Mouse (Mus musculus) ovary, postnatal 14 days (tissue): ENCODE data around the gene Sc5d.

Experiments used
- DNase-seq: peaks from one replicate; pipeline ENCODE4 v3.0.0; 2022; ENCODE audit warnings: low spot score

The Sc5d gene

DNA sequence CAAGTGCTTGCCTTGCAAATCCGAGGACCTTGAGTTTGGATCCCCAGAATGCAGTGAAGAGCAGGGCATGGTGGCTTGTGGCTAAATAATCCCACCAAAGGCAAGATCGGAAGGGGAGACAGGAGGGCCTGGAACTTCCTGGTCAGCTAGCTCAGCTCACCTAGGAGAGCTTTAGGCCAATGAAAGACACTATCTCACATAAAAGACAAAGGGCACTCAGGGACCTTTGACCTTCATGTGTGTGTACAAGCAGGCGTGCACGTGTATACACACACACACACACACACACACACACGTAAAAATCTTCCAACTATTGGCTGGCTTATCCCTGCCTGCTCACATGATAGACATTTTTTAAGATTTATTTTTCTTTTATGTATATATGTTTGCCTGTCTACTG, 3.6 kb downstream of the Sc5d start:
- DNase-seq, result no peak

GRCm38 (mm10) chr9:42249112-42249511, 14.9 kb downstream of the Sc5d start:
- no peak for DNase-seq

DNA sequence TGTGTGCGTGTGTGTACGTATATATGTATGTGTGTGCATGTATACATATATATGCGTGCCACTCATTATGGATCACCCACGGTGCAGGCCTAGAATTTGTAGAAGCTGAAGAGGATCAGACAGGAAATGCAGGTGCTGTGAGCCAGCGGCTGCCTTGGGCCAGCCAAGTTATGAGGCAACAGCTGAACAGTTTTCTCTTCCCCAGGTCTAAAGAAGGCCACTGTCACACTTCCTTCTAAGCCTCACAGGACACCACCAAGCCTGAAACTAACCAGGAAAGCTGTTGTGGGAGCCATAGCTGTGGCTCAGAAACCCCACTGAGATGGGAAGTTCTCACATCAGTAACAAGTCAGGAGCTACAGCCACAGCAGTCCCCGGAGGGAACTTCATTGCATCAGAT, 17.4 kb downstream of the Sc5d start:
- no peak for DNase-seq

GRCm38 (mm10) chr9:42244173-42244572, 19.9 kb downstream of the Sc5d start:
- no peak for DNase-seq

DNA sequence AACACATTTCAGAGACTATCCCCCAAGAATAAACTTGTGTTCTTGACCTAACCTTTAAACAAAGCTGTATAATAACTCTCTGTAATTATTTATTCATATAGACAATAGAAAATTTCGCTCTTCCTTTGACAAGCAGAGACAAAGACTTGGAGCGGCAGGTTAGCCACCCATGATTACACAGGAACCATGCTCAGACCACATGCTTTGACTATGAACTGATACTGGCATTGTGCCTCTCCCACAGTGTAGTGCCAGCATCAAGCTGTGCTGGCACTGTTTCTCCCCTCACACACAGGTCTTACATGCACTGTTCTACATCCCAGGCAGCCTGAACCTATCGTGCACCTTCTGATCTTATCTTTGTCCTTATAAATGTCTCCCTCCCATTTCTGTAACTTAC, 23.0 kb downstream of the Sc5d start:
- no peak for DNase-seq

GRCm38 (mm10) chr9:42240583-42240992, 23.5 kb downstream of the Sc5d start:
- DNase-seq, result peak; percentile 37

DNA sequence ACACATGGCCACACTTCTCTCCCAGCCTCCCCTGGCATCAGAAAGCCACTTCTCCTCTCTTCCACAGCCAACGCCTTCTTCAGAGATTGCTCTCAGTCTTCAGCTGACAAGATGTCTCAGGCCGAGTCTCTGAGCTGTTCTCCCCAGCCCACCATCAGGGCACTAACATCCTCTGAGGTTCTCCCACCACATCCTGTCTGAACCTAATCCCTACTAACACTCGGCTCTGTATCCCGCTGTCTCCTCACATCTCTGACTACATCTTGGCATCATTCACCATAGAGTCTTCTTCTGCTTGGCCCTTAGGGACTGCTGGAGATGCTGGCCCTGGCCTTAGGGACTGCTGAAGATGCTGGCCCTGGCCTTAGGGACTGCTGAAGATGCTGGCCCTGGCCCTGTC, 25.2 kb downstream of the Sc5d start:
- no peak for DNase-seq

- DNase-seq, result no peak
Measured at GRCm38 (mm10) chr9:42231116-42231515, 32.9 kb downstream of the Sc5d start.

- DNase-seq, result no peak
Measured at GRCm38 (mm10) chr9:42230333-42230732, 33.7 kb downstream of the Sc5d start.

DNA sequence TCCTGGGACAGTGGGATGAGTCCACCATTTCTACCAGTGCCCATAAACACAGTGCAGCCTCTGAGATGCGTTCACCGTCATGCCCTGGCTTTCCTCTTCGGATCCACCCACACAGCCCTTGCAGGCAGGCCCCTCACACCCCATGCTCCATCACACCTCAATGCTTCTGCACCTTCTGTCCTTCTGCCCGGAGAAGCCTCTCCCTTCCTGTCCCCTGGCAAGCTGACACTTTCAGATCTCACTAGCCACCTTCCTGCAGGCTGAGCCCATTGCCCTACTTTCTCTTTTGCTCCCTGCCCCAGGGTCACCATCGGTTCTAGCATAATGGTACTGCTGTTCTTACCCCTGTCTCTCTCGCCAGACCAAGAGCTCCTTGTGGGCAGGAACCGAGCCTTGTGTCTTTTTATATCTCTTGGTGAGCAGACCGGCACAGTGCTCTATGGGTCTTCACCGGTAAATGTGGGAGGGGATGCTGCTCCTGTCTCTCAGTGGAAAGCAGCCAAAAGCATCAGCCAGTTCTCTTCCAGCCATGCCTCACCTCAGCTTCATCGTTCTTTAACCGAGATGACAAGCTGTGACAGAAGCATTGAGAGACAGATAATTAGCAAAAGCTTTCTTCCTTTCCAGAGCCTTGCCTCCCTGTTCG, 34.5 kb downstream of the Sc5d start:
- DNase-seq, result no peak

DNA sequence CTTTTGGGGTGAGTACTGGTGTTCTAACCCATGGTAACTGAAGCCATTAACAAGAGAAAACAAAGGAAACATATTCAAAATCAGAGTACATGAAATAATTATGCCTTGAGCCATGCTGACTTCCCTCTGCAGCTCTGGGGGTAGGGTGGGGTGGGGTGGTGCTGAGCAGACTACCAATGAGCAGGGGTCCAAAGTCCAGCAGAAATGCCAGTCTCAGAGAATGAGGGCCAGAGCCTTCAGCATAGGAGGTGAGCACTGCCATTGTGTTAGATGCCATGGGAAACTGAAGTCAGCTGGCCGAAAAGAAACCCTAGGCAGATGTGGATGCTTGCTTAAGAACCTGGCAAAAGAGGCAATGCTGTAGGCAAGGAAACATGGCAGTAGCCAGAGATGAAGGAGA, 36.3 kb downstream of the Sc5d start:
- no peak for DNase-seq

DNA sequence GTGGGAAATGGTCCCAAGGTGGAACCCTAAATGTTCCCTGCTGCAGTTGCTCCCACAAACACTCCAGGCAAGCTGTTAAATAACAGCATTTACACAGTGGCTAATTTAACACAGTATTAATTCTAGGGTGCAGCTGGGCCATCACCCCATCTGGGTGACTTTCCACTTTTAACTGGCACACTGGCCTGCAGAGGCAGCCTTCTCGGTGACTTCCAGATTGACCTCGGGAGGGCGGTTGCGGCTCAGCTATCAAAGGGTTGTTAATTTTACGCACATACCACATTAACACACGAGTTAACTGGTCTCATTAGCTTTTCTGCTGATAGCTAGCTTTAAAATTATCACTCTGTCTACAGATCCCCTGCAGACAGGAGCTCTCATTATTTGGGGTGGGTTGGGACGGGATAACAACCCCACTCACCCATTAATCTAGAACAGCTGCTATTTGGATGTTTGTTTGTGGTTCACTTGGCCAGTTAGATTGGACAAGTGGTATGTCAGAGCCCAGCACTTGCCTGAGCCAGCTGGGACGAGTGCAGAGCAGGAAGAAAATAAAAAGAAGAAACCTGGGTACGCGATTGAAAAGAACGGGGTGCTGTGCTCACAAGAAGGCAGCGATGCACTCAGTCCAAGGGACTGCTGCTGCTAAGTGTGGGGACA, 44.9 kb downstream of the Sc5d start:
- no peak for DNase-seq

GRCm38 (mm10) chr9:42217685-42218084, 46.4 kb downstream of the Sc5d start:
- DNase-seq, result peak; percentile 39

- no peak for DNase-seq
Measured at GRCm38 (mm10) chr9:42214116-42214515, 49.9 kb downstream of the Sc5d start.

DNA sequence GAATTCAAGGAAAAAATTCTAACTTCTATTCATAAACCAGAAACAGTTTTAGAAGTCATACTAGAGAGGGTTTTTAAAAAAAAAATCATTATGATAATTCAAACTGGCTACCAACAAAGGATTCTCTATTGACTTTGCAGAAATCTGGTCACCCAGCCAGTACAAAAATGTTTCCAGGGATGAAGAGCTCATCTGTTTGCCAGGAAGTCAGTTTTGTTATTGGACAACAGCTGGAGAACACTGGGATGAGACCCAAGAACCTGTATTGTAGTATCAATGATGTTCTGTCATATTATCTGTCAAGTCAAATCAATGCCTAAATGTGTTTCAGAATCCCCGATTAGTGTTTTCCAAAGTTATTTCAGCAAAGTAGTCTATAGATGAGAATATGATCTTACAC, 50.9 kb downstream of the Sc5d start:
- no peak for DNase-seq

DNA sequence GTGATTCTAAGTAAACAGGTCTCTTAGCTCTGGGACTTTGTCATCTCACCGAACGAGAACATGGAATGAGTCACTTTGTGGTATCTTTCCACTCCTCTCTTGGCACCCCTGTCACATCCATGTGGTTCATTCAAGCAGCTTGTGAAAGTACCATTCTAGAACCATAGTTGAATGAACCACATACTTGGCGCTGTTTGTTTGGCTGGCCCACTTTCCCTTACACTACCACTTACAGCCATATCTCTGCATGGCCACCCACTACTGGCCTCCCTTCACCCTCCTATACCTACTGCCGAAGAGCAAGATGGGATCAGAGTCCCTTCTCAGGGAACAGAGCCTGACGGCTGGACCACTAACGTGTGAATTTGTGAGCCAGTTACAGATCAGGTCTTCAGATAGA, 54.4 kb downstream of the Sc5d start:
- DNase-seq, result no peak

DNA sequence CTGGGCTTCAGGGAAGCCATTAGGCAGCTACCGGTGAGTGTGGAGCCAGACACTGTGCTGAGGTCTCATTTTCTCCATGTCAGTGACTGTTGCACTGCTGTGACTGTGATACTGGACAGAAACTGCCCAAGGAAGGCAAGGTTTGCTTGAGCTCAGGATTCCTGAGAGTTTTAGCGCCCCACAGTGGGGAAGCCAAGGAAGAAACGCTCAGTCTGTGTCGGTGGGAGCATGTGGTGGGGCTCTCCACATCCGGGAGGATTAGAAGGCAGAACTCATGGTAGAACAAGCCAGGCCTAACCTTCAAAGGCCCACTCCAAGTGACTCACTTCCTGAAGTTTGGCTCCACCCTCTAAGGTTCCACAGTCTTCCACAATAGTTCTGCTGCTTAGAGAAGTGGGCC, 55.6 kb downstream of the Sc5d start:
- DNase-seq, result peak; percentile 26

GRCm38 (mm10) chr9:42206750-42207149, 57.3 kb downstream of the Sc5d start:
- DNase-seq, result no peak

DNA sequence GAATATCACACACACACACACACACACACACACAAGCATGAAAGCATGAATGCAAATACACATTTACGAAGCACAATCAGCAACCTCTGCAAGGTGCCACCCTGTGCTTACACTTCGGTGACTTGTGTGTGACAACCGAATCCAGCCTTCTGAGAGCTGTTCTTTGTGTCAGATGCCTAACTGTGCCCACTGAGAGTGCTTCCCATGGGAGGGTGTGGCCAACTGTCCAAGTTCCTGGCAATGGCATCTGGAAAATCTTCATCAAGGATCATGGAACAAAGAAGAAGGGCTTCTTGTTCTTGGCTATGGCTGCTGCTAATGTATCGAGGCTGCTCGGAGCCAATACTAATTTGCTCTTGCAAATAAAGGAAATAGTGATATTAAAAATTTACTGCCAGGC, 61.8 kb downstream of the Sc5d start:
- DNase-seq, result no peak
